Mouse (Mus musculus): ENCODE data around the gene Brk1. TPM values are rescaled to one million over a fixed set of nuclear protein-coding genes. Genes with fewer than 3 reads are reported as not detected.

Brk1 gene
- total and polyA plus RNA-seq, 2 experiments from 2014 or later = 235 to 306 TPM

- Histone ChIP-seq H3K27ac (ENCODE audit: low read depth, low read length) (no peak overlapping the region), H3K4me2 (ENCODE audit: low read depth) (no peak overlapping the region), H3K9me3 (ENCODE audit: low read length) (no peaks in the 10 kb centered on the region), H3K36me3 (ENCODE audit: insufficient read depth) (no peaks in the 10 kb centered on the region), H3K4me1 (ENCODE audit: insufficient read depth) (no peaks in the 10 kb centered on the region), H3K9ac (no peak overlapping the region), H3K27me3 (ENCODE audit: insufficient read depth, low read length) (no peaks in the 10 kb centered on the region), H3K4me3 (ENCODE audit: low read depth, low read length) (no peak overlapping the region)
- no peak for TF ChIP-seq CTCF (IDR thresholded peaks at IDR 0.05; ENCODE audit: low read depth)
- ATAC-seq = no peak
- WGBS = 86% methylated on average over 4 of the region's 4 CpGs
- DNase-seq = no peak
Measured at GRCm38 (mm10) chr6:113639201-113639600, 34.6 kb downstream of the Brk1 start.

DNA sequence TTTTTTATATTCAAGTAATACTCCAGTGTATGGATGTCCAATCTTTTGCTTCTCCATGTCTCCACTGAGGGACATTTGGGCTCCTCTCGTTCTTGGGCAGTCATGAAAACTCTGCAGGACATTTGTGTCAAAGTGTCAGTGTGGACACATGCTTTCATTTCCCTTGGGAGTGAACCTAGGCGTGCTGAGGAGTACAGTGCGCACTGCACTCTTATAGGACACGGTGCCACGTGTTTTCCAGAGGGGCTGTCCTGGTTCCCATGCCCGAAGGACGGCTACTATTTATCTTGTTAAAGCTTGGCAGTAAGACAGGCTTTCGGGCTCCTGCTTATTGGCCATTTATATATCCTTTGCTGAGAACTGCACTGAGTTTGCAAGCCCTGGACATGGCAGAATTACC is 38.0 kb downstream of the Brk1 start:
- Histone ChIP-seq H3K4me1 (ENCODE audit: insufficient read depth) (no peaks in the 10 kb centered on the region), H3K4me3 (ENCODE audit: low read depth, low read length) (no peak overlapping the region), H3K27me3 (ENCODE audit: insufficient read depth, low read length) (no peaks in the 10 kb centered on the region), H3K9me3 (ENCODE audit: low read length) (no peaks in the 10 kb centered on the region), H3K9ac (no peak overlapping the region), H3K27ac (ENCODE audit: low read depth, low read length) (no peak overlapping the region), H3K4me2 (ENCODE audit: low read depth) (no peak overlapping the region), H3K36me3 (ENCODE audit: insufficient read depth) (no peaks in the 10 kb centered on the region)
- WGBS = 80% methylated on average over 8 of the region's 8 CpGs
- TF ChIP-seq CTCF (IDR thresholded peaks at IDR 0.05; ENCODE audit: low read depth) = no peak
- ATAC-seq = no peak
- DNase-seq = no peak

- no peaks in the 10 kb centered on the region for H3K36me3 ChIP-seq (ENCODE audit: insufficient read depth)
- H3K4me1 ChIP-seq (ENCODE audit: insufficient read depth) = no peaks in the 10 kb centered on the region
- no peak for TF ChIP-seq CTCF (IDR thresholded peaks at IDR 0.05; ENCODE audit: low read depth)
- DNase-seq (no peak), ATAC-seq (no peak)
- no peaks in the 10 kb centered on the region for H3K27me3 ChIP-seq (ENCODE audit: insufficient read depth, low read length)
- no peak overlapping the region for H3K4me2 ChIP-seq (ENCODE audit: low read depth)
- no peak overlapping the region for H3K4me3 ChIP-seq (ENCODE audit: low read depth, low read length)
- 85% methylated on average over 4 of the region's 4 CpGs for WGBS
- H3K27ac ChIP-seq (ENCODE audit: low read depth, low read length) = no peak overlapping the region
- H3K9ac ChIP-seq = no peak overlapping the region
- H3K9me3 ChIP-seq (ENCODE audit: low read length) = no peaks in the 10 kb centered on the region
Measured at GRCm38 (mm10) chr6:113643021-113643420, 38.4 kb downstream of the Brk1 start.

DNA sequence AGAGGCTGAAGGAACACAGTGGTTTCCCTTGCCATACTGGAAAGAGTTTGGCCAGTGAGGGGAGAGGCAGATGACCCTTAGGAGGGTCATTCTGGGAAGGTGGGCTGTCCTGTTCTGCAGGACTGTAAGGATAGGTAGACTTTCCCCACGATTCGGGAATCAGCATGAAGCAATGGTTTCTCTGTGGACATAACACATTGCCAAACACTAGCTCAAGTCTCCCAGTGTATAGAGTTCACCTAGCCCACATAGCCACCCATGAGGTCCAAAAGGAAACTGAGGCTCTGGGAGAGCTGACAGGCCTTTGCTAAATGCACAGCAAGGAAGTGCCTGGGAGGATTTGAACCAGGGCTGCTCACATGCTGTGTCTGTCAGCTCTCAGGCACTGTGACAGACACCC is 39.4 kb downstream of the Brk1 start:
- Histone ChIP-seq H3K36me3 (ENCODE audit: insufficient read depth) (no peaks in the 10 kb centered on the region), H3K9me3 (ENCODE audit: low read length) (no peaks in the 10 kb centered on the region), H3K27me3 (ENCODE audit: insufficient read depth, low read length) (no peaks in the 10 kb centered on the region), H3K4me2 (ENCODE audit: low read depth) (no peak overlapping the region), H3K9ac (no peak overlapping the region), H3K4me1 (ENCODE audit: insufficient read depth) (no peaks in the 10 kb centered on the region), H3K4me3 (ENCODE audit: low read depth, low read length) (no peak overlapping the region), H3K27ac (ENCODE audit: low read depth, low read length) (no peak overlapping the region)
- WGBS = 89% methylated on average over 2 of the region's 2 CpGs
- TF ChIP-seq CTCF (IDR thresholded peaks at IDR 0.05; ENCODE audit: low read depth) = no peak
- ATAC-seq = no peak
- DNase-seq = no peak

- Histone ChIP-seq H3K27ac (ENCODE audit: low read depth, low read length) (no peak overlapping the region), H3K4me2 (ENCODE audit: low read depth) (no peak overlapping the region), H3K36me3 (ENCODE audit: insufficient read depth) (no peaks in the 10 kb centered on the region), H3K4me1 (ENCODE audit: insufficient read depth) (no peaks in the 10 kb centered on the region), H3K9me3 (ENCODE audit: low read length) (no peaks in the 10 kb centered on the region), H3K27me3 (ENCODE audit: insufficient read depth, low read length) (no peaks in the 10 kb centered on the region), H3K9ac (no peak overlapping the region), H3K4me3 (ENCODE audit: low read depth, low read length) (no peak overlapping the region)
- ATAC-seq = no peak
- no peak for TF ChIP-seq CTCF (IDR thresholded peaks at IDR 0.05; ENCODE audit: low read depth)
- no peak for DNase-seq
- WGBS = 85% methylated on average over 8 of the region's 8 CpGs
Measured at GRCm38 (mm10) chr6:113644808-113645207, 40.2 kb downstream of the Brk1 start.

DNA sequence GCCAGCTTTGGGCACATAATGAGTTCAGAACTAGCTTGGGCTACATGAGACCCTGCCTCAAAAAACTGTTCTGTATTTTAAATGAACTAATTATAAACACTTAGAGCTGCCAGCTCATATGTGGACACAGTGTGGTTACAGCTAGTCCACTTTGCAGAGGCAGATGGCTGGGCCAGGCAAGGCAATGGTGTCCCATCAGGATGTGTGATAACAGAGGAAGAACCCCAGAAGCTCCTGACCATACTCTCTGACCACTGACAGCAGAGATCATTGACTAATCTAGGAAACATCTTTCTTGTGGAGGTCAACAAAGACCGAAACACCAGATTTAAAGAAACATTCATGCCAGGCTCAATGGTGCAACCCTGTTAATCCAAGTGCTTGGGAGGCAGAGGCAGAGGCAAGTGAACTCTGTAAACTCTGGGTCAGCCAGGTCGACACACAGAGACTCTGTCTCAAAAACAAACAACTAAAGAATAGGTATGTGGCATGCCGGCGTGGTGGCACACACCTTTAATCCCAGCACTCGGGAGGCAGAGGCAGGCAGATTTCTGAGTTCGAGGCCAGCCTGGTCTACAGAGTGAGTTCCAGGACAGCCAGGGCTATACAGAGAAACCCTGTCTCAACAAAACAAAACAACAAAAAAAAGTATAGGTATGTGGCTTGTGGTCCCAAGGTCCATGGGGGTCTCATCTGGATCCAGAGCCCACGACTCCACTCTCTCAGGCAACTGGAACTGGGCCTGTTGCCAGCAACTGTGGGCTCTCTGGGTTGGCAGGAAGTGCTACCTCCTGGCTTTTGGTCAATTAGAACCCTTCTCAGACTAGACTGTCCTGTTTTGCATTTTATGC is 45.0 kb downstream of the Brk1 start:
- ATAC-seq (no peak), DNase-seq (no peak)
- no peaks in the 10 kb centered on the region for H3K36me3 ChIP-seq (ENCODE audit: insufficient read depth)

GRCm38 (mm10) chr6:113650197-113650640 is 45.6 kb downstream of the Brk1 start:
- Histone ChIP-seq H3K4me2 (ENCODE audit: low read depth) (no peak overlapping the region), H3K9me3 (ENCODE audit: low read length) (no peaks in the 10 kb centered on the region), H3K36me3 (ENCODE audit: insufficient read depth) (no peaks in the 10 kb centered on the region), H3K4me3 (ENCODE audit: low read depth, low read length) (no peak overlapping the region), H3K27me3 (ENCODE audit: insufficient read depth, low read length) (no peaks in the 10 kb centered on the region), H3K9ac (no peak overlapping the region), H3K4me1 (ENCODE audit: insufficient read depth) (no peaks in the 10 kb centered on the region), H3K27ac (ENCODE audit: low read depth, low read length) (no peak overlapping the region)
- ATAC-seq = no peak
- WGBS = 61% methylated on average over 4 of the region's 4 CpGs
- TF ChIP-seq CTCF (IDR thresholded peaks at IDR 0.05; ENCODE audit: low read depth) = no peak
- no peak for DNase-seq

More for the DNA sequence above, 45.0 kb downstream of the Brk1 start:
- no peak for TF ChIP-seq CTCF (IDR thresholded peaks at IDR 0.05; ENCODE audit: low read depth)
- Histone ChIP-seq H3K27ac (ENCODE audit: low read depth, low read length) (no peak overlapping the region), H3K9ac (no peak overlapping the region), H3K4me2 (ENCODE audit: low read depth) (no peak overlapping the region), H3K9me3 (ENCODE audit: low read length) (no peaks in the 10 kb centered on the region), H3K4me3 (ENCODE audit: low read depth, low read length) (no peak overlapping the region), H3K27me3 (ENCODE audit: insufficient read depth, low read length) (no peaks in the 10 kb centered on the region), H3K4me1 (ENCODE audit: insufficient read depth) (no peaks in the 10 kb centered on the region)
- 78% methylated on average over 7 of the region's 7 CpGs for WGBS

Data from forebrain, postnatal 0 days (tissue).